Mouse (Mus musculus) common myeloid progenitor, adult 5-6 weeks (primary cell): ENCODE measurements around the gene Bex2. TPM values are rescaled to one million over a fixed set of nuclear protein-coding genes. Genes with fewer than 3 reads are reported as not detected.

Source experiments
- total RNA-seq: library from RNA; stranded (forward); fragments of 200-1000, 187-1606 nt; gene quantifications from 2 replicates; pipeline ENCODE4 v1.2.3, GENCODE M21; 2017

Bex2 gene
- total RNA-seq, 1 experiment from 2014 or later: not detected

Other genes starting within 250 kb of the Bex2 start
- gene Gprasp2, start 229.2 kb downstream of the Bex2 start, total RNA-seq: 2.0 and 2.3 TPM in 2 replicates
- gene Arxes2, start 74.4 kb downstream of the Bex2 start, total RNA-seq: 3.2 TPM in 1 of 2 replicates, not detected in the other
- 2.3 TPM in 1 of 2 replicates, not detected in the other for gene Arxes1, start 34.9 kb downstream of the Bex2 start, total RNA-seq
- not detected in 2 replicates for gene Nxf3, start 17.0 kb upstream of the Bex2 start, total RNA-seq
- gene Bex4, start 70.8 kb upstream of the Bex2 start, total RNA-seq: 25.8 and 39.1 TPM in 2 replicates
- gene Tceal8, start 104.1 kb upstream of the Bex2 start, total RNA-seq: 83.7 and 101 TPM in 2 replicates
- gene Tceal5, start 135.6 kb upstream of the Bex2 start, total RNA-seq: 0.97 TPM in 1 of 2 replicates, not detected in the other
- not detected in 2 replicates for gene Tceal7, start 146.5 kb upstream of the Bex2 start, total RNA-seq
- gene Bex1, start 147.3 kb upstream of the Bex2 start, total RNA-seq: 10.5 and 12.3 TPM in 2 replicates
- gene Tceal9, start 176.8 kb upstream of the Bex2 start, total RNA-seq: 264 and 277 TPM in 2 replicates
- 127 and 175 TPM in 2 replicates for gene Bex3, start 202.0 kb upstream of the Bex2 start, total RNA-seq